Mouse (Mus musculus) liver, embryonic 14.5 days (tissue): ENCODE measurements around the gene Dtx2.
"Not testable (repeated sequence)": the region's sequence is repeated elsewhere in the genome, so short reads cannot be mapped to it uniquely, and the experiment has no call there.

ENCODE experiments used
- CTCF ChIP-seq: IDR thresholded peaks from 2 replicates; pipeline ENCODE4 v1.5.1; 2016; ENCODE audit warnings: antibody characterized with exemption, low read depth, control low read depth
- EP300 ChIP-seq: IDR thresholded peaks from 2 replicates; pipeline ENCODE4 v1.6.1; 2016; ENCODE audit warnings: antibody characterized with exemption, low read depth

DNA sequence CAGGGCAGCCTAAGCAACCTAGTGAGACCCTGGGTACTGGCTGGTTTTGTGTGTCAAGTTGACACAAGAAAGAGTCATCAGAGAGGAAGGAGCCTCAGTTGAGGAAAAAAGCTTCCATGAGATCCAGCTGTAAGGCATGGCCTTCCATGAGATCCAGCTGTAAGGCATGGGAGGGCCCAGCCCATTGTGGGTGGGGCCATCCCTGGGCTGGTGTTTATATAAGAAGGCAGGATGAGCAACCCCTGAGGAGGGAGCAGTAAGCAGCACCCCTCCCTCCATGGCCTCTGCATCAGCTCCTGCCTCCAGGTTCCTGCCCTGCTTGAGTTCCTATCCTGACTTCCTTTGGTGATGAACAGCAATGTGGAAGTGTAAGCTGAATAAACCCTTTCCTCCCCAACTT, 53.9 kb downstream of the Dtx2 start:
- TF ChIP-seq EP300, CTCF: not testable (repeated sequence)
